Mouse (Mus musculus): ENCODE data around the gene Jpt1.
A peak's percentile ranks its signal among the peaks of the same experiment; 100 is the strongest.

GRCm38 (mm10) chr11:115563406-115563805, 49.2 kb upstream of the Jpt1 start:
- TF ChIP-seq CTCF (IDR thresholded peaks at IDR 0.05; ENCODE audit: low read depth, low read length) (peak; percentile 4; the same call in 1 of the 2 replicates), POLR2A (IDR thresholded peaks at IDR 0.05; ENCODE audit: extremely low read depth, insufficient read depth, low read length) (no peak)
